Mouse (Mus musculus): ENCODE results near the gene Ano8. TPM values are rescaled to one million over a fixed set of nuclear protein-coding genes. Genes with fewer than 3 reads are reported as not detected.

Ano8 gene
- polyA plus RNA-seq, 1 experiment from 2014 or later = 3.2 TPM

DNA sequence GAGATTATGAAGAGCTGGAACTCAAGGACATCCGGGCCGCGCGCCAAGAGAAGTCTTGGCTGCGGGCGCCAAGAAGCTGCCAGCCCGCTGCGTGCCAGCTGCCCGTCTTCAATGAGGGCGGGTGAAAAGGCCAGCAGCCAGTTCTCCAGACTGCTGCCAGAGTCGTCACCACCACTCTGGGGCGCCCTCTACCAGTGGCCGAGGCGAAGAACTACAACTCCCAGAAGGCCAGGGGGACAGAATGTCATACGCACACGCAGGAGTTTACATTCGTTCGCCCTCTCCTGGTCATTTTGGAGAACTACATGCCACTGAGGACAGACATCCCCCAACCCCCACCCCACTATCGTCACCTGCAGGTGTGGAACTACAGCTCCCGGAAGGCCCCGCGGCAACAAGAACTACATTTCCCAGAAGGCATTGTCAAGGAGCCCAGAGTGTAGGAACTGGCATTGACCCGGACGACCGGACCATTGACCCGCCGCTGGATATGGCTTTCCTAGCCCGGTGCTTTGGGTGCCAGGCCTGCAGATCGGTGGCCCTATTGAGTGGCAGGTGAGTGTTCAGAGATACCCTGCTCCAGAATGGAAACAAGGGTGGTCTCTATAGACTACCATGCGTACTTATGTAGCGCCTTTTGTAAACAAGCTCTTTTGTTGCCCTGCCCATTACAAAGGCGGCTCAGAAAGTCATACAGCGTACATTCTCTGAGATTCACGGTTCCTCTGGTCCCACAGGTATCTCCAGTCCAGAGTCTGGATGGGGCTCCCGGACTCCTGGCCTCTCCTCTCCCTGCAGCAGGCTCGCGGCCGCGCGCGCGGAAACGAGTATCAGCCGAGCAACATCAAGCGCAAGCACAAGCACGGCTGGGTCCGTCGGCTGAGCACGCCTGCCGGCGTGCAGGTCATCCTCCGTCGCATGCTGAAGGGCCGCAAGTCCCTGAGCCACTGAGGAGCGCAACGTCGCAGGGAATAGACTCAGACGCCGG is 21.0 kb downstream of the Ano8 start, which contains the start of gene Mrpl34:
Mrpl34 (plus strand) TSS at position 447 of the 988 bp plus-strand sequence.
- H3K4me1 ChIP-seq = peaks cover 49% of the 10 kb centered on the region
- peak within 1 kb of the TSS; percentile 87 for H3K27ac ChIP-seq (replicated peaks)
- peaks cover 35% of the 10 kb centered on the region for H3K36me3 ChIP-seq (replicated peaks)
- H3K4me3 ChIP-seq = peak within 1 kb of the TSS; percentile 90
- peak; percentile 97 for DNase-seq (ENCODE audit: low spot score)
- under 1% methylated on average over 59 of the region's 59 CpGs for WGBS
- peaks cover 20% of the 10 kb centered on the region for H3K27me3 ChIP-seq (replicated peaks; ENCODE audit: low read depth, poor library complexity, severe bottlenecking)
- H3K9me3 ChIP-seq = no peaks in the 10 kb centered on the region

DNA sequence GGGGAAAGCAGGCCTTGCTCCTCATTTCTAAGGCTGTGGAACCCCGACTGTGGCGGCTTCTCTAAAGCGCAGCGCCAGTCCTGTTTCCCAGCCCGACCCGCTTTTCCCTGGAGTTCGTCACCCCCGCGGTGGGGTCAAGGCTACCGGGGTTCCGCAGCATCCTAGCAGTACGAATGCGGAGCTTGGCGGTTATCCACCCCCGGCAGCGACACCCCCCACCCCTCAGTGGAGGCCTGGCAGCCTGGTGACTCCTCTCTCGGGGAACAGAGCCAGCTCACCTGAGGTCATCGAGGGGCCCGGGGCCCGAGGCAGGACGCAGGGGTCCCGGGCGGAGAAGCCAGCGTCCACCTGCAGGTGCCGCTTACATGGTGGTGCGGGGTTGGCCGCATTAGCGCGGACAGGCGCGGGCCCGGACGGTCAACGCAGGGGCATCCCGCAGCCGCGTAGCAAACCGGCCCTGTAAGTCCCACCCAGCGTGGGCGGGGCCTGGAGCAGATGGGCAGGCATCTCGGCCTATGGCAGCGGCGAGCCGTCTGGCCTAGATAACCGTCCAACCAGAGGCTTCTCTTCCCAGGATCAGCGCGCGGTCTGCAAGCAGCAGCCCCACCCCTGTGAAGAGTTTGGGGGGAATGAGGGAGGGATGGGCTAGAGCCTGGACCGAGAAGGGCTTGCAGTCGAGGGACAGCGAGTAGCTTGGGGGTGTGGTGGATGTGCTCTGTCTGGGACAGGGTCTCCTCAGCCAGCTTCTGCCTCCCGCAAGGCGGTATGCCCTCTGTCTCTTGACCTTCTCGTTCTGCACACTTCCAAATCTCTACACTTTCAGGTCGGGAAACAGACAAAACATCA is 22.4 kb downstream of the Ano8 start, which contains the start of gene Abhd8:
Abhd8 (minus strand) TSS at position 468 of the 846 bp plus-strand sequence.
- H3K27me3 ChIP-seq (replicated peaks; ENCODE audit: low read depth, poor library complexity, severe bottlenecking) = peaks cover 20% of the 10 kb centered on the region
- H3K27ac ChIP-seq (replicated peaks) = peak within 1 kb of the TSS; percentile 87
- peak within 1 kb of the TSS; percentile 90 for H3K4me3 ChIP-seq
- H3K9me3 ChIP-seq = no peaks in the 10 kb centered on the region
- peaks cover 49% of the 10 kb centered on the region for H3K36me3 ChIP-seq (replicated peaks)
- WGBS = 1% methylated on average over 55 of the region's 55 CpGs
- DNase-seq (ENCODE audit: low spot score) = peak; percentile 97
- peaks cover 43% of the 10 kb centered on the region for H3K4me1 ChIP-seq

DNA sequence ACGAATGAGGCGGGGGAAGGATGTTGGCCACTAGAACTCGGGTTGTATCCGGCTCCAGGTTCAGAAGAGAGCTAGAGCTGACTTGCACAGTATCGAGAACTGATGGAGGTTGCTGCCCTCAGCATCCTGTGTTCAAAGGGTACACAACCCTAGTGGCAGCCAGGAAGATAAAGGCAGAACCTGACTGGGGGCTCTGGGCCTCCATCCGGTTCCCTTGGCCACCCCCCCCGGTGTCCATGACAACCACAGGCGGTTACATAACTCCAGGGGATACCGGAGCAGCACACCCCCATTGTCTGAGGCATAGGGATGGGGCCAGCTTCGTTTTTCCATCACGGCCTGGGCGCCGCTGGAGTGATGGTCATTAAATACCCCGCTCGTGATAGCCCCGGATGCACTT is 23.0 kb downstream of the Ano8 start:
- Histone ChIP-seq H3K27me3 (replicated peaks; ENCODE audit: low read depth, poor library complexity, severe bottlenecking) (peaks cover 20% of the 10 kb centered on the region), H3K36me3 (replicated peaks) (peaks cover 56% of the 10 kb centered on the region), H3K4me3 (peak overlapping the region; percentile 90), H3K27ac (replicated peaks) (peak overlapping the region; percentile 87), H3K9me3 (no peaks in the 10 kb centered on the region), H3K4me1 (peaks cover 43% of the 10 kb centered on the region)
- WGBS = 9% methylated on average over 16 of the region's 16 CpGs
- peak; percentile 69 for DNase-seq (ENCODE audit: low spot score)

DNA sequence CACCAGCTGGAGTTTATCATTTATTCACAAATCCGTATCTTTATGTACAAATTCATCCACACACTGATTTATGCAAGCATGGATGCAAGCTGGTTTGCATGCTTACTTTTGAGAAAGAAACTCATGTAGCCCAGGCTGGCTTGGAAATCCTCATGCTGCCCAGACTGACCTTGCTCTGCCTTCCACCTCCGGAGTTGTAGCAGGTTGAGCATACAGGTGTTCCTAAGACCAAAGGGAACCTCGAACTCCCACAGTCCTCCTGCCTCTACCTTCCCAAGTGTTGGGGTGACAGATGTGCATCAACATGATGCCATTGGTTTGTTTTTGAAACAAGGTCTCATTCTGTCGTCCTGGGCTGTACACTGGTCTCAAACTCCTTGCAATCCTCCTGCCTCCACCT is 23.6 kb downstream of the Ano8 start:
- WGBS = 75% methylated on average over 4 of the region's 4 CpGs
- Histone ChIP-seq H3K4me1 (peaks cover 43% of the 10 kb centered on the region), H3K27ac (replicated peaks) (0 out of 2 replicates have a peak overlapping the region, but pooled peaks have one; percentile 87), H3K27me3 (replicated peaks; ENCODE audit: low read depth, poor library complexity, severe bottlenecking) (peaks cover 20% of the 10 kb centered on the region), H3K9me3 (no peaks in the 10 kb centered on the region), H3K36me3 (replicated peaks) (peaks cover 59% of the 10 kb centered on the region), H3K4me3 (peak overlapping the region; percentile 90)
- DNase-seq (ENCODE audit: low spot score) = no peak

DNA sequence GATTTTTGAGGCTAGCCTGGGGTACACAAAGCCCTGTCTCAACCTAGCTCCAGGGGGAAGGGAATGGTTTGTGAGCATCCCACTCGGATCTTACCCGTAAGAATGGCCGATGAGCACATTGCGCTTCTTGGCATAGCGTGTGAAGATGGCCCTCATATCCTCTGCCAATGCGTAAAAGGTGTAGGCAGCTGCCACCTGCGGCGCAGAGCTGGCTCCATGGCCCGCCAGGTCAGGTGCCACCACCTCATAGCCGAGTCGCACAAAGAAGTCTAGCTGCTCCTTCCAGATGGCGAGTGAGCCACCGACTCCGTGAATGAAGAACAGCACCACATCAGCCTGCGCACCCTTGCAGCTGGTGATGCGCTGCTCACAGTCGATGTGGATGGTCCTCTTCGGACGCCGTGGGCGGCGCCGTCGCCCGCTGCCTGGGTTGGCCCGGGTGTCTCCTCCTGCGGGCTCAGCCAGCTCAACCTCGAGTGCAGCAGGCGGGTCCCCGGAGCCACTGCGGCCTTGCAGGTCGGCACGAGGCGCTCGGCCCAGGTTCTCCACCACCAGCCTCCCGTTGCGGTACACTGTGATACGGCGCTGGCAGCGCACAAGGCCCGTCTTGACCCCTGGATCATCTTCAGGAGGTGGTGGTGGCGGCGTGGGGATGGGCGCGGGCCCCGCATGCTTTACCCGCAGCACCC is 24.5 kb downstream of the Ano8 start:
- H3K9me3 ChIP-seq = no peaks in the 10 kb centered on the region
- DNase-seq (ENCODE audit: low spot score) = no peak
- 75% methylated on average over 47 of the region's 47 CpGs for WGBS
- H3K27me3 ChIP-seq (replicated peaks; ENCODE audit: low read depth, poor library complexity, severe bottlenecking) = peaks cover 20% of the 10 kb centered on the region
- H3K4me3 ChIP-seq = peak overlapping the region; percentile 90
- no peak overlapping the region for H3K27ac ChIP-seq (replicated peaks)
- peaks cover 48% of the 10 kb centered on the region for H3K4me1 ChIP-seq
- peaks cover 60% of the 10 kb centered on the region for H3K36me3 ChIP-seq (replicated peaks)

DNA sequence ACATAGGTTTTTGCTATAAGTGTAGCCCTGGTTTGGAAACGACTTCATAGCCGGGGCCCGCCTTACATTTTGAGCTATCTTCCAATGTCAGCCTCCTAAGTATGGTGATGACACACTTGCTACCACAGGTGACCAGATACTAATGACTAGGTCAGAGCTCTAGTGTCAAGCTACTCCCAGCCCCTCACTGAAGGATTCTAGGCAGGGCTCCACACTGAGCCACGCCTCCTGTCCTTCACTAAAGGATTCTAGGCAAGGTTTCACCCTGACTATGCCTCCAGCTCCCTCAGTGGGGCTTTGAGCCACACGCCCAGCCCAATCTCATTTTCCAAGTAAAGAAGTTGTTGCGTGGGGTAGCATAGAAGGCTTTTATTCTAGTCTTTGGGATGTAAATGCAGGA is 25.0 kb downstream of the Ano8 start:
- Histone ChIP-seq H3K36me3 (replicated peaks) (peaks cover 56% of the 10 kb centered on the region), H3K27ac (replicated peaks) (no peak overlapping the region), H3K4me1 (peaks cover 45% of the 10 kb centered on the region), H3K27me3 (replicated peaks; ENCODE audit: low read depth, poor library complexity, severe bottlenecking) (peaks cover 20% of the 10 kb centered on the region), H3K9me3 (no peaks in the 10 kb centered on the region), H3K4me3 (no peak overlapping the region)
- no peak for DNase-seq (ENCODE audit: low spot score)
- 94% methylated on average over 6 of the region's 6 CpGs for WGBS

DNA sequence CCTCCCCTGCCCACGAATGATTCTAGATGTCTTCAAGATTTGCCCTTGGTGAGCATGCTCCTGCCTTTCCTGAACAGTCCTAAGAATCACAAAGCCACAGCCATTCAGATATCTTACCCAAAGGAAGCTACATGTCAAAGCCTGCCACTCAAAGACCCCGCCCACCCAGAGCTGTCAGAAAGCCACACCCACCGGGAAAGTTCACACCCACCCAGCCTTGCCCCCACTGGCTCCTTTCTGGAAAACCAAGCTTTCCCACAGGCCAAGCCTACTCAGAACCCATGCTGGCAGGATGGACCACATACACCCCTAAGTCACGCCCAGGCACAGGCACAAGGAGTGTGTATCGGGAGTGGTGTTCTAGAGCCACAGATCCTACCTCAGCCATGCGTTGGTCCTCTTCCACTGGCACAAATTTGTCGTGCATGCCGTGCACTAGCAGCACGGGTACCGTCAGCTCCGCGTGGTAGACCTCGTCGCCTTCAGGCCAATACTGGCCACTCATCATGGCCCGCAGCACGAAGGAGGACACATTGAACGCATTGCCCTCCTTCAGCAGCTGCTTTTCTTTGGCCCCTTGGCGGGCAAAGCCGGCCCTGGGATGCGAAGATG is 28.0 kb downstream of the Ano8 start:
- H3K27ac ChIP-seq (replicated peaks) = no peak overlapping the region
- no peak overlapping the region for H3K4me3 ChIP-seq
- no peak for DNase-seq (ENCODE audit: low spot score)
- H3K36me3 ChIP-seq (replicated peaks) = peaks cover 56% of the 10 kb centered on the region
- peaks cover 20% of the 10 kb centered on the region for H3K27me3 ChIP-seq (replicated peaks; ENCODE audit: low read depth, poor library complexity, severe bottlenecking)
- H3K9me3 ChIP-seq = no peaks in the 10 kb centered on the region
- peaks cover 20% of the 10 kb centered on the region for H3K4me1 ChIP-seq
- WGBS = 84% methylated on average over 20 of the region's 20 CpGs

DNA sequence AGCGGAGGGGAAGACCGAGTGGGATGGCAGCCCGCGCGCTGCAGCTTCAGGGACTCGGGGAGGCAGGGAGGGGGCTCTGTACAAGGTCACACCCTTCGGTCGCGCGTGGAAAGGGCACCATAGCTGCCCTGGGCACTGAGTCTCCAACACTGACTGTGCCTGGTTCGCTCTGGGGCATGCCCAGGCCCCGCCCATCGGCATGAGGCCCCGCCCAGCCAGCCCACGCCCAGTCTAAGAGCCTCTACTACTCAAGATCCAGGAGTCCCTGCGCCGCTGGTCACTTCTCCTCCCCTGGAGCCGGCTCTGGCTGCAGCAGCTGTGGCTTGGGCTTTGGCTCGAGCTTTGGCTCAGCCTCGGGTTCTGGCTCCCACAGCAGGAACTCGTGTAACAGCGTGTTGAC is 28.9 kb downstream of the Ano8 start:
- DNase-seq (ENCODE audit: low spot score) = peak; percentile 14
- Histone ChIP-seq H3K4me3 (no peak overlapping the region), H3K9me3 (no peaks in the 10 kb centered on the region), H3K27me3 (replicated peaks; ENCODE audit: low read depth, poor library complexity, severe bottlenecking) (peaks cover 19% of the 10 kb centered on the region), H3K36me3 (replicated peaks) (peaks cover 56% of the 10 kb centered on the region), H3K27ac (replicated peaks) (no peak overlapping the region), H3K4me1 (peaks cover 12% of the 10 kb centered on the region)
- WGBS = 42% methylated on average over 22 of the region's 22 CpGs

DNA sequence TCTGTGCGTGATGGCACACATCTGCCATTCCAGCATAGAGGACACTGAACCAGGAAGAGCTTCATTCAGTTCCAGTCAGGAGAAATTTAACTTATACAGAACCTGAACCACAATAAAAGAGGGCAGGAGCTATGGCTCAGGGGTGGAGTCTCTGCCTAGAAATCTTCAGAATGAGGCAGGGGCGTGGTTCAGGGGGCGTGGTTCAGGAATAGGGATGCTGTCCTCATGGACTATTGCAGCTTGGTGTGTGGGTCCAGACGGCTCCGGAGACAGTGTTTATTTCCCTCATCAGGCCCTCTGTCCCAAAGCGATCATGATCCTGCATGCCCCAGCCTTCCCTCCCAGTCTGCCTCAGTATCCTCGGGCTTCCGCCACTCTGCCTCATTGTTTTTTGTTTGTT is 31.1 kb downstream of the Ano8 start:
- H3K9me3 ChIP-seq = no peaks in the 10 kb centered on the region

DNA sequence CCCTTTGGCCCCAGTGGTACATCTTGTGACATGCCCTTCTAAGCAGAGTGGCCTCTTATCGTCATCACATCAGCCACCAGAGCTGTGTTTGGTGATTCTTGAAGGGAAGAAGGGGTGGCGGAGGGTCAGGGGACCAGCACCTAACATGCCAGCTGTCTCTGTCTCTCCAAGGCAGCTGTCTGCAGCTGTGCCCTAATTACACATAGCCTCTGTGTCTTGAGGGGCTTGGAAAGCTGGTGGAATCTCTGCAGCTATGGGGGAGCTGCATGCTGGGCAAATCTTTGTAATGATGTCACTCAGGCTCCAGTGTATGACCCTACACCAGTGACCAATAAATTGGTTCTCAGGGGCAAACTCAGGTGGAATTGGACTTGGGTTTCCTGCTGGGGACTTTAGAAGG is 33.1 kb downstream of the Ano8 start:
- peak; percentile 5 for DNase-seq (ENCODE audit: low spot score)
- Histone ChIP-seq H3K36me3 (replicated peaks) (peaks cover 15% of the 10 kb centered on the region), H3K9me3 (no peaks in the 10 kb centered on the region), H3K27ac (replicated peaks) (no peak overlapping the region), H3K27me3 (replicated peaks; ENCODE audit: low read depth, poor library complexity, severe bottlenecking) (peaks cover 15% of the 10 kb centered on the region; the same call in 1 of the 2 replicates), H3K4me1 (peaks cover 5% of the 10 kb centered on the region; the same call in 1 of the 2 replicates), H3K4me3 (no peak overlapping the region)
- 84% methylated on average over 2 of the region's 2 CpGs for WGBS

More for the DNA sequence above, 31.1 kb downstream of the Ano8 start:
- WGBS = 81% methylated on average over 8 of the region's 8 CpGs
- peak; percentile 3 for DNase-seq (ENCODE audit: low spot score)
- peaks cover 15% of the 10 kb centered on the region; the same call in 1 of the 2 replicates for H3K27me3 ChIP-seq (replicated peaks; ENCODE audit: low read depth, poor library complexity, severe bottlenecking)
- H3K27ac ChIP-seq (replicated peaks) = no peak overlapping the region
- peaks cover 35% of the 10 kb centered on the region for H3K36me3 ChIP-seq (replicated peaks)
- H3K4me1 ChIP-seq = peaks cover 5% of the 10 kb centered on the region; the same call in 1 of the 2 replicates
- no peak overlapping the region for H3K4me3 ChIP-seq

DNA sequence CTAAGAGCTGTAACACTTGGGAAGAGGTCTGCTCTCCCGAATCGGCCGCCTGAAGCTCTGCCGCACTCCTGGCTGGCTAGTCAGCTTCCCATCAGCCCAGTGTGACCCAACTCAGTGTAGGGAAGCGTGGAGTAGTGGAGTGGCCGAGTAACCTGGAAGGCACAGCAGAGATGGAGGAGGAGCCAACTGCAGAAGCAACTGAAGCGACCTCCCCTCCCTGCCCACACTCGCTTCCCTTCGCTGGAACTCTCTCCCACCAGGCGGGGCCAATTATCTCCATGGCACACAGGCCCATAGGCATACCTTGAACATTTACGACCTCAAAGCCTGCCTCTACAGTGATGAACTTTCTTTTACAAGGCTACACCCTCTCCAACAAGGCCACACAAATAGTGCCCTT is 34.0 kb downstream of the Ano8 start:
- Histone ChIP-seq H3K36me3 (replicated peaks) (peaks cover 6% of the 10 kb centered on the region), H3K4me1 (peaks cover 1% of the 10 kb centered on the region; the same call in 1 of the 2 replicates), H3K4me3 (no peak overlapping the region), H3K27me3 (replicated peaks; ENCODE audit: low read depth, poor library complexity, severe bottlenecking) (peaks cover 15% of the 10 kb centered on the region; the same call in 1 of the 2 replicates), H3K27ac (replicated peaks) (no peak overlapping the region), H3K9me3 (no peaks in the 10 kb centered on the region)
- 48% methylated on average over 11 of the region's 11 CpGs for WGBS
- DNase-seq (ENCODE audit: low spot score) = peak; percentile 8
